ENCODE assay signal across 7 mouse cellular contexts in the genomic region with DNA sequence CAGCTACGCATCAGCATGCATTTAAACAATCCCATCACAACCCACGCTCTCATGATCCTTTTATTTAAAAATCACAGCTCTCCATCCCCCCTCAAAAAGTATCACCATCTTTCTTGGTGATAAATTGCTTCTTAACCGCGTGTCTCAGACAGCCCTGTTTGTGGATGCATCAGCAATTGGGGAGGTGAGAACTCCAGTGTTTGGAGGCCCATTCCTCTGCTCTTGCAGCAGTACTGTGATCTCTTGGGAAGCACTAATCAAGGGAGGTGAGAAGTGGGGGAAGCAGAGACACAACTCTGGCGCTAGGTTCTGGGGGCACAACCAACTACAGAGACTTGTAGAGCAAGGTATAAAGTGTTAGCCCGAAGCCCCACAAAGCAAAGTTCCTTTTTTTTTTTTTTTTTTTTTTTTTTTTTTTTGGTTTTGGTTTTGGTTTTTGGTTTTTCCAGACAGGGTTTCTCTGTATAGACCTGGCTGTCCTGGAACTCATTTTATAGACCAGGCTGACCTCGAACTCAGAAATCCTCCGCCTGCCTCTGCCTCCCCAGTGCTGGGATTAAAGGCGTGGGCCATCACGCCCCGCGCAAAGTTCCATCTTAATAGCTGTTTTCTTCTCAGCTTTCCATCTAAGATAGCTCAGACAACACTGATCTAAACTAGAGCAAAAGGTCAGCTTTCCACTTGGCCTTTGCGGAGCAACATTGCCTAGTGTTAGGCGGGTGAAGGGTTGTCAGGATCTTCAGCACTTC. TPM values are rescaled to one million over a fixed set of nuclear protein-coding genes. Genes with fewer than 3 reads are reported as not detected.
DNase-seq lines count a peak whose midpoint lies in the region; ATAC-seq and TF ChIP-seq lines count a peak whose summit lies in the region.

No protein-coding gene starts in this region.

- no peak for ATAC-seq in neural tube, embryonic 11.5 days (ENCODE audit: insufficient read depth, low FRiP score, low TSS enrichment)
- ATAC-seq in limb, embryonic 14.5 days (ENCODE audit: low FRiP score, low read depth) = no peak
- no peak for ATAC-seq in stomach, embryonic 16.5 days (ENCODE audit: insufficient read depth, low FRiP score)

- H3K9ac ChIP-seq in neural tube, embryonic 11.5 days (ENCODE audit: low read length) = no peak overlapping the region
- peak overlapping the region; percentile 61 for H3K9ac ChIP-seq in limb, embryonic 14.5 days (ENCODE audit: low read depth, low read length, severe bottlenecking)
- H3K9ac ChIP-seq in stomach, embryonic 16.5 days (ENCODE audit: low read length) = peak overlapping the region; percentile 71

- peak overlapping the region; percentile 40 for H3K4me2 ChIP-seq in neural tube, embryonic 11.5 days (ENCODE audit: low read depth)
- peak overlapping the region; percentile 71 for H3K4me2 ChIP-seq in limb, embryonic 14.5 days (replicated peaks; ENCODE audit: low read depth, low read length, severe bottlenecking)
- H3K4me2 ChIP-seq in stomach, embryonic 16.5 days (ENCODE audit: low read depth, low read length) = peak overlapping the region; percentile 66

- no peaks in the 10 kb centered on the region for H3K36me3 ChIP-seq in neural tube, embryonic 11.5 days (ENCODE audit: control insufficient read depth, insufficient read depth, low read length)
- 0 out of 2 replicates have a peak, but pooled peaks cover 2% of the 10 kb centered on the region for H3K36me3 ChIP-seq in limb, embryonic 14.5 days (ENCODE audit: control insufficient read depth, insufficient read depth, low read length)
- H3K36me3 ChIP-seq in stomach, embryonic 16.5 days (ENCODE audit: control insufficient read depth, insufficient read depth, low read length) = no peaks in the 10 kb centered on the region

- no peak for DNase-seq in neural tube, embryonic 11.5 days (ENCODE audit: low spot score)
- no peak for DNase-seq in neural tube, embryonic 10.5 days (ENCODE audit: extremely low spot score, low spot score)
- DNase-seq in limb, embryonic 14.5 days (ENCODE audit: low spot score) = no peak
- no peak for DNase-seq in c-Kit-positive CD71-positive TER-119-positive erythroid progenitor cells, embryonic 14.5 days (ENCODE audit: low spot score)
- DNase-seq in gastrocnemius, postnatal 36 days = no peak

- no peak; the same call in 1 of the 2 replicates for TF ChIP-seq POLR2A in embryonic fibroblast, embryonic 13.5 days (IDR thresholded peaks at IDR 0.05; ENCODE audit: low read depth, low read length)
- no peak for TF ChIP-seq POLR2A in limb, embryonic 14.5 days (IDR thresholded peaks at IDR 0.05; ENCODE audit: borderline replicate concordance, extremely low read depth, insufficient read depth, insufficient read length)

- intact Hi-C loops in gastrocnemius, postnatal 36 days (cut with DNase I) = no loop called here

- H3K27ac ChIP-seq in neural tube, embryonic 11.5 days (ENCODE audit: low read depth, low read length) = peak overlapping the region; percentile 36; the same call in 1 of the 2 replicates
- peak overlapping the region; percentile 93 for H3K27ac ChIP-seq in embryonic fibroblast, embryonic 13.5 days (ENCODE audit: insufficient read depth, low read length)
- peak overlapping the region; percentile 88 for H3K27ac ChIP-seq in limb, embryonic 14.5 days (replicated peaks; ENCODE audit: low read depth, low read length)
- H3K27ac ChIP-seq in stomach, embryonic 16.5 days (ENCODE audit: low read length) = peak overlapping the region; percentile 100

- TF ChIP-seq CTCF in embryonic fibroblast, embryonic 13.5 days (IDR thresholded peaks at IDR 0.05; ENCODE audit: borderline replicate concordance, insufficient read depth, low read length) = no peak

- peaks cover 8% of the 10 kb centered on the region; the same call in 1 of the 2 replicates for H3K27me3 ChIP-seq in neural tube, embryonic 11.5 days (ENCODE audit: control insufficient read depth, insufficient read depth, low read length)
- no peaks in the 10 kb centered on the region for H3K27me3 ChIP-seq in limb, embryonic 14.5 days (ENCODE audit: control insufficient read depth, insufficient read depth, low read length)
- no peaks in the 10 kb centered on the region for H3K27me3 ChIP-seq in stomach, embryonic 16.5 days (ENCODE audit: control insufficient read depth, insufficient read depth, low read length)

- H3K9me3 ChIP-seq in neural tube, embryonic 11.5 days (ENCODE audit: control insufficient read depth, low read length) = no peaks in the 10 kb centered on the region
- no peaks in the 10 kb centered on the region for H3K9me3 ChIP-seq in limb, embryonic 14.5 days (ENCODE audit: control insufficient read depth, low read length)
- no peaks in the 10 kb centered on the region for H3K9me3 ChIP-seq in stomach, embryonic 16.5 days (replicated peaks; ENCODE audit: control insufficient read depth, low read length)

- H3K4me1 ChIP-seq in neural tube, embryonic 11.5 days (ENCODE audit: control insufficient read depth, insufficient read depth, low read length) = peaks cover 48% of the 10 kb centered on the region
- H3K4me1 ChIP-seq in embryonic fibroblast, embryonic 13.5 days (ENCODE audit: control insufficient read depth, insufficient read depth, low read length) = peaks cover 5% of the 10 kb centered on the region
- H3K4me1 ChIP-seq in limb, embryonic 14.5 days (ENCODE audit: control insufficient read depth, insufficient read depth, low read length) = peaks cover 66% of the 10 kb centered on the region
- H3K4me1 ChIP-seq in stomach, embryonic 16.5 days (ENCODE audit: control insufficient read depth, insufficient read depth, low read length) = peaks cover 63% of the 10 kb centered on the region

- 36% methylated on average over 14 of the region's 14 CpGs for WGBS in neural tube, embryonic 11.5 days
- 37% methylated on average over 14 of the region's 14 CpGs for WGBS in limb, embryonic 14.5 days
- 46% methylated on average over 14 of the region's 14 CpGs for WGBS in stomach, embryonic 16.5 days

- no peak overlapping the region for H3K4me3 ChIP-seq in neural tube, embryonic 11.5 days (ENCODE audit: low read depth, low read length)
- no peak overlapping the region for H3K4me3 ChIP-seq in embryonic fibroblast, embryonic 13.5 days (ENCODE audit: insufficient read depth, low read length)
- peak overlapping the region; percentile 30 for H3K4me3 ChIP-seq in limb, embryonic 14.5 days (replicated peaks; ENCODE audit: low read length)
- peak overlapping the region; percentile 32 for H3K4me3 ChIP-seq in stomach, embryonic 16.5 days (replicated peaks; ENCODE audit: low read length)

RNA-seq across cellular contexts. Expression of gene Irf2bpl, which starts 3.0 kb away (rescaled TPM):
- 19.4 and 20.6 TPM in 2 replicates for polyA plus RNA-seq in neural tube, embryonic 11.5 days (2014; fragmentation: Nextera tagmentation; extraction: Ambion mirVana)
- 36.4 and 39.1 TPM in 2 replicates for polyA plus RNA-seq in embryonic fibroblast, embryonic 13.5 days (2011; ENCODE audit: insufficient read length, low read depth, missing spikeins)
- 37.1 and 50.8 TPM in 2 replicates for polyA plus RNA-seq in limb, embryonic 14.5 days (2012; rRNA removed)
- 33.9 and 37.0 TPM in 2 replicates for polyA plus RNA-seq in limb, embryonic 14.5 days (2014; fragmentation: Nextera tagmentation; extraction: Ambion mirVana)
- 10.1 and 11.7 TPM in 2 replicates for polyA plus RNA-seq in stomach, embryonic 16.5 days (2015; fragmentation: Nextera tagmentation; extraction: Ambion mirVana)
- 10 to 100 TPM; 18.6 to 23.7 TPM for total RNA-seq in gastrocnemius, postnatal 36 days (2021)

RNA-seq across cellular contexts. Expression of gene Cipc, which starts 59.3 kb away (rescaled TPM):
- polyA plus RNA-seq in neural tube, embryonic 11.5 days (2014; fragmentation: Nextera tagmentation; extraction: Ambion mirVana) = 40.1 and 42.8 TPM in 2 replicates
- 25.1 and 30.6 TPM in 2 replicates for polyA plus RNA-seq in embryonic fibroblast, embryonic 13.5 days (2011; ENCODE audit: insufficient read length, low read depth, missing spikeins)
- 31.3 and 40.7 TPM in 2 replicates for polyA plus RNA-seq in limb, embryonic 14.5 days (2012; rRNA removed)
- 20.0 and 21.4 TPM in 2 replicates for polyA plus RNA-seq in limb, embryonic 14.5 days (2014; fragmentation: Nextera tagmentation; extraction: Ambion mirVana)
- polyA plus RNA-seq in stomach, embryonic 16.5 days (2015; fragmentation: Nextera tagmentation; extraction: Ambion mirVana) = 17.8 and 18.1 TPM in 2 replicates
- 10 to 100 TPM; 26.3 to 30.3 TPM for total RNA-seq in gastrocnemius, postnatal 36 days (2021)

Comparison
In these comparisons a context has a peak if more than half of its experiments do, and no peak if none do; other contexts are left out.
1. H3K27ac ChIP-seq: peak in every context shown above with its lines; median percentile 100 in stomach, embryonic 16.5 days; 93 in embryonic fibroblast, embryonic 13.5 days; 88 in limb, embryonic 14.5 days; 36 in neural tube, embryonic 11.5 days.
2. H3K4me3 ChIP-seq: peak in limb, embryonic 14.5 days (single experiment) and stomach, embryonic 16.5 days (single experiment); none in neural tube, embryonic 11.5 days (single experiment) and embryonic fibroblast, embryonic 13.5 days (single experiment).
3. Peak in every context shown above with its lines, with median percentiles within 50 percentile points of each other: H3K4me2 ChIP-seq.